Mouse (Mus musculus) hindbrain, embryonic 16.5 days (tissue): ENCODE data around the gene Slc9a1. TPM values are rescaled to one million over a fixed set of nuclear protein-coding genes. Genes with fewer than 3 reads are reported as not detected.

Source experiments
- ATAC-seq: fragments of 200-750 bp; cut with Nextera tagmentation; 2 replicates; pipeline ENCODE4 v1.8.0; 2017; ENCODE audit warnings: moderate TSS enrichment, moderate library complexity
- H3K27ac ChIP-seq: fragments of 300-500 bp; sonication (generic); 2 replicates; pipeline ENCODE4 v1.5.1; 2014; ENCODE audit warnings: low read depth, mild to moderate bottlenecking, control low read depth, low read length, moderate library complexity
- H3K27me3 ChIP-seq: fragments of 300-500 bp; sonication (generic); replicated peaks from 2 replicates; pipeline ENCODE4 v1.6.1; 2014; ENCODE audit warnings: low read length; ENCODE audit not compliant: control insufficient read depth, insufficient read depth
- H3K36me3 ChIP-seq: fragments of 300-500 bp; sonication (generic); 2 replicates; pipeline ENCODE4 v1.6.1; 2014; ENCODE audit warnings: mild to moderate bottlenecking, low read length, moderate library complexity, mixed read lengths; ENCODE audit not compliant: control insufficient read depth, insufficient read depth
- H3K4me1 ChIP-seq: fragments of 300-500 bp; sonication (generic); 2 replicates; pipeline ENCODE4 v1.6.1; 2014; ENCODE audit warnings: low read depth, low read length; ENCODE audit not compliant: control insufficient read depth, insufficient read depth
- H3K4me2 ChIP-seq: fragments of 300-500 bp; sonication (generic); 2 replicates; pipeline ENCODE4 v1.6.1; 2014; ENCODE audit warnings: mild to moderate bottlenecking, low read length, control low read depth, moderate library complexity
- H3K4me3 ChIP-seq: fragments of 300-500 bp; sonication (generic); 2 replicates; pipeline ENCODE4 v1.5.1; 2014; ENCODE audit warnings: mild to moderate bottlenecking, low read length, control low read depth, moderate library complexity
- H3K9ac ChIP-seq: fragments of 300-500 bp; sonication (generic); 2 replicates; pipeline ENCODE4 v1.6.1; 2014; ENCODE audit warnings: low read depth, mild to moderate bottlenecking, control low read depth, low read length, moderate library complexity
- H3K9me3 ChIP-seq: fragments of 300-500 bp; sonication (generic); 2 replicates; pipeline ENCODE4 v1.6.1; 2014; ENCODE audit warnings: mild to moderate bottlenecking, low read length, moderate library complexity; ENCODE audit not compliant: control insufficient read depth
- WGBS: fragments of 180-500 bp; shearing (Covaris S2); extraction: QIAGEN DNeasy Blood & Tissue Kit; methylation state at CpG from one replicate; pipeline ENCODE4 v1.1.7; 2014; 5-methylcytosine and 5-hydroxymethylcytosine counted together
- polyA plus RNA-seq: library from polyadenylated mRNA; unstranded; fragments of >200 nt; fragmentation: Nextera tagmentation; extraction: Ambion mirVana; gene quantifications from 2 replicates; pipeline ENCODE4 v1.2.1, GENCODE M21; 2015

Gene Slc9a1
- polyA plus RNA-seq, 1 experiment from 2014 or later, result 9.8 TPM

- WGBS, result 10% methylated on average over 17 of the region's 17 CpGs
- Histone ChIP-seq H3K27ac (peak overlapping the region; percentile 74), H3K4me1 (peaks cover 13% of the 10 kb centered on the region), H3K36me3 (no peaks in the 10 kb centered on the region), H3K4me2 (peak overlapping the region; percentile 42), H3K27me3 (no peaks in the 10 kb centered on the region), H3K9ac (peak overlapping the region; percentile 39), H3K4me3 (no peak overlapping the region), H3K9me3 (no peaks in the 10 kb centered on the region)
- ATAC-seq, result peak; percentile 87
Measured at GRCm38 (mm10) chr4:133439460-133440376, 70.2 kb downstream of the Slc9a1 start.

- no peak overlapping the region for H3K4me3 ChIP-seq
- H3K27me3 ChIP-seq, result no peaks in the 10 kb centered on the region
- WGBS, result 5% methylated on average over 6 of the region's 6 CpGs
- peak; percentile 53 for ATAC-seq
- H3K9me3 ChIP-seq, result no peaks in the 10 kb centered on the region
- peak overlapping the region; percentile 74; the same call in 1 of the 2 replicates for H3K27ac ChIP-seq
- H3K36me3 ChIP-seq, result no peaks in the 10 kb centered on the region
- H3K4me1 ChIP-seq, result peaks cover 13% of the 10 kb centered on the region
- peak overlapping the region; percentile 33; the same call in 1 of the 2 replicates for H3K9ac ChIP-seq
- H3K4me2 ChIP-seq, result peak overlapping the region; percentile 42
Measured at GRCm38 (mm10) chr4:133440377-133440795, 70.9 kb downstream of the Slc9a1 start.

GRCm38 (mm10) chr4:133442194-133442593 is 72.7 kb downstream of the Slc9a1 start:
- Histone ChIP-seq H3K4me1 (peaks cover 13% of the 10 kb centered on the region), H3K4me3 (no peak overlapping the region), H3K9me3 (no peaks in the 10 kb centered on the region), H3K9ac (no peak overlapping the region), H3K27ac (no peak overlapping the region; the same call in 1 of the 2 replicates), H3K27me3 (no peaks in the 10 kb centered on the region), H3K4me2 (no peak overlapping the region), H3K36me3 (no peaks in the 10 kb centered on the region)
- ATAC-seq, result no peak
- WGBS, result 29% methylated on average over 3 of the region's 3 CpGs

- 38% methylated on average over 5 of the region's 5 CpGs for WGBS
- peaks cover 13% of the 10 kb centered on the region for H3K4me1 ChIP-seq
- H3K27ac ChIP-seq, result peak overlapping the region; percentile 72
- no peaks in the 10 kb centered on the region for H3K36me3 ChIP-seq
- H3K9me3 ChIP-seq, result no peaks in the 10 kb centered on the region
- H3K27me3 ChIP-seq, result no peaks in the 10 kb centered on the region
- no peak overlapping the region for H3K4me3 ChIP-seq
- no peak overlapping the region for H3K4me2 ChIP-seq
- ATAC-seq, result peak; percentile 82
- 0 out of 2 replicates have a peak overlapping the region, but pooled peaks have one; percentile 28 for H3K9ac ChIP-seq
Measured at GRCm38 (mm10) chr4:133443085-133443484, 73.6 kb downstream of the Slc9a1 start.

- no peaks in the 10 kb centered on the region for H3K27me3 ChIP-seq
- H3K4me3 ChIP-seq, result no peak overlapping the region
- no peaks in the 10 kb centered on the region for H3K36me3 ChIP-seq
- H3K4me1 ChIP-seq, result peaks cover 5% of the 10 kb centered on the region
- H3K27ac ChIP-seq, result no peak overlapping the region
- no peaks in the 10 kb centered on the region for H3K9me3 ChIP-seq
- WGBS, result 93% methylated on average over 5 of the region's 5 CpGs
- H3K9ac ChIP-seq, result no peak overlapping the region
- ATAC-seq, result no peak
- H3K4me2 ChIP-seq, result no peak overlapping the region
Measured at GRCm38 (mm10) chr4:133445727-133446126, 76.2 kb downstream of the Slc9a1 start.

- H3K4me3 ChIP-seq, result no peak overlapping the region
- WGBS, result 60% methylated on average over 5 of the region's 5 CpGs
- no peaks in the 10 kb centered on the region for H3K27me3 ChIP-seq
- H3K4me2 ChIP-seq, result no peak overlapping the region
- H3K9me3 ChIP-seq, result no peaks in the 10 kb centered on the region
- peaks cover 5% of the 10 kb centered on the region for H3K4me1 ChIP-seq
- H3K36me3 ChIP-seq, result no peaks in the 10 kb centered on the region
- no peak overlapping the region for H3K9ac ChIP-seq
- no peak for ATAC-seq
- no peak overlapping the region for H3K27ac ChIP-seq
Measured at GRCm38 (mm10) chr4:133447366-133447765, 77.9 kb downstream of the Slc9a1 start.

- no peak for ATAC-seq
- H3K9me3 ChIP-seq, result no peaks in the 10 kb centered on the region
- H3K27ac ChIP-seq, result no peak overlapping the region
- no peak overlapping the region for H3K4me2 ChIP-seq
- H3K36me3 ChIP-seq, result no peaks in the 10 kb centered on the region
- H3K4me3 ChIP-seq, result no peak overlapping the region
- 79% methylated on average over 11 of the region's 11 CpGs for WGBS
- no peak overlapping the region for H3K9ac ChIP-seq
- peaks cover 5% of the 10 kb centered on the region for H3K4me1 ChIP-seq
- no peaks in the 10 kb centered on the region for H3K27me3 ChIP-seq
Measured at GRCm38 (mm10) chr4:133447967-133448366, 78.5 kb downstream of the Slc9a1 start.

GRCm38 (mm10) chr4:133448708-133449388 is 79.3 kb downstream of the Slc9a1 start:
- WGBS, result 72% methylated on average over 8 of the region's 8 CpGs
- no peaks in the 10 kb centered on the region for H3K27me3 ChIP-seq
- no peak overlapping the region for H3K9ac ChIP-seq
- H3K4me2 ChIP-seq, result no peak overlapping the region
- H3K4me1 ChIP-seq, result peaks cover 5% of the 10 kb centered on the region
- H3K27ac ChIP-seq, result no peak overlapping the region
- H3K4me3 ChIP-seq, result no peak overlapping the region
- no peaks in the 10 kb centered on the region for H3K9me3 ChIP-seq
- no peaks in the 10 kb centered on the region for H3K36me3 ChIP-seq
- no peak for ATAC-seq

- Histone ChIP-seq H3K9ac (no peak overlapping the region), H3K27me3 (no peaks in the 10 kb centered on the region), H3K36me3 (no peaks in the 10 kb centered on the region), H3K27ac (no peak overlapping the region), H3K4me2 (peak overlapping the region; percentile 28), H3K4me1 (peaks cover 5% of the 10 kb centered on the region), H3K4me3 (no peak overlapping the region), H3K9me3 (no peaks in the 10 kb centered on the region)
- 15% methylated on average over 13 of the region's 13 CpGs for WGBS
- ATAC-seq, result no peak
Measured at GRCm38 (mm10) chr4:133449726-133450125, 80.2 kb downstream of the Slc9a1 start.
